Mouse (Mus musculus): Measurements from ENCODE around the gene Dhcr7.

GRCm38 (mm10) chr7:143848768-143849482, 26.0 kb downstream of the Dhcr7 start:
- TF ChIP-seq CTCF (IDR thresholded peaks at IDR 0.05; ENCODE audit: control insufficient read depth, insufficient read depth, insufficient replicate concordance, low read depth, low read length) (no peak), POLR2A (IDR thresholded peaks at IDR 0.05; ENCODE audit: control insufficient read depth, low read depth, low read length) (no peak)

All from testis, adult 2 months (tissue).